Mouse (Mus musculus) spleen, postnatal 14 days (tissue): ENCODE results near the gene Dync1i1.

Experiments used
- DNase-seq, 2 experiments: peaks; one replicate each; pipeline ENCODE4 v3.0.0; 2021 to 2022; ENCODE audit warnings: low spot score in 2 of 2

Dync1i1 gene

DNA sequence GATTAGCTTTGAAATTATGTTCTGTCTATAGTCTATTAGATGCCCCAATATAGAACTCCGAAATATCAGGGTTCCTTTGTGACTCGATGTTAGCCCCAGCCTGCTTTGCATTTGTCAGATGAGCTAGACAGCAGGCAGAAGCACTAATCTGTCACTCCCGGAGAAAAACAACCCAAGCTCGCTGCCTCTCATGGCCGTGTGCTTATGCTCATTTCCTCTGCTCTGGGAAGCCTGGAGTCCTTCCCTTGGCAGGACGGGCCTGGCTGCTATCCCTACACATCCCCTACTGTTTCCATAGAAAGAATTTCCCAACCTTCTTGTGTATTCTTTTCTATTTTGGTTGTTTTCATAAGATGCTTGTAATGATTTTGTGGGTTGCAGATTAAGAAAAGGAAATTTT is 130.1 kb downstream of the Dync1i1 start:
- no peak for DNase-seq

DNA sequence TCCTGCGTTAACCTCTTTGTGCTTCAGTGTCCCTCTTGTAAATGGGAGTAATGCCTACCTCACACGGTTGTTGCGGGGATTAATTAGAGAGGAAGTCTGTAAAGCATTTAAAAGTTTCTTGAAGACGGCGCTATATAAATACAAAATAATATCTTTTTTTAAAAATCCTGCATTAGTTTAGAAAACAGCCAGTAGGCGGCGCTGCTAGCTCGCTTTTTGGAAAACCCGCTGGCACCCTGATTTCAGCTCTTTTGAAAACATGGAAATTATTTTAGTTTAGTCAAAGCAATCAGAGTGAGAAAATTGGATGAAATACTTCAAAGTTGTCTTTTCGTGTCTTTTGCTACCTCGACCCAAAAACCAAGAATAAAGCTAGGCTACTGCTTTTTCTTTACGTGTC is 132.9 kb downstream of the Dync1i1 start:
- no peak for DNase-seq

DNA sequence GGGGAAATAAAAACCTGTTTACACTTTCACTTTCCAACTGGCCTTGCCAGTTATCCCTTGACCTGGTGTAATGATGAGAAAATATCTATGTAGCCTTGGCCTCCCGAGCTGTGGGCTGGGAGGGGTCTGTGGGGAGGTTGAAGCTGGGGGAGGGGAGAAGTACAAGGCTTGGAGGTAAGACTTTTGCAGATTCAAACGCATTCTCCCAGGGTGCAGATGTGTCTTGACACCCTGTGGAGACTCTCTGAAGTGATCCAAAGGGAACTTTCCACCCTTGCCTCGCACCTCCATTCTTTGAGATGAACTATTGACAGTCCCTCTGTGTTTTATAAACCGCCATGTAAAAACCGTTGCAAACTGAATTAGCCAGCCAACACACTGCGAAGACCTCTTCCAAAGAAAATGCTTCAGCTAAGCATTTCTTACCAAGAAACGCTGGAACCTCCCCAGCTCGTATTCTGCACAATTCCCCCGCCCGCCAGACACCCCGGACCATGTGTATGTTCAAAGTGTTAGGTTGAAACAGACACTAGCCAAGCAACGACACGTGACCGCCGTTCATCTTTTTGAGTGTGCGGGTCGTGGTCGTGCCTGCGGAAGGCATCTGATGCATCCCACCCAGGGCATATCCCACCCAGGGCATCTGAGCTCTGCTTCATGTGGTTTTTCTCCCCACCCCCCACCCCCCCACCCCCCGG is 133.6 kb downstream of the Dync1i1 start:
- no peak for DNase-seq

DNA sequence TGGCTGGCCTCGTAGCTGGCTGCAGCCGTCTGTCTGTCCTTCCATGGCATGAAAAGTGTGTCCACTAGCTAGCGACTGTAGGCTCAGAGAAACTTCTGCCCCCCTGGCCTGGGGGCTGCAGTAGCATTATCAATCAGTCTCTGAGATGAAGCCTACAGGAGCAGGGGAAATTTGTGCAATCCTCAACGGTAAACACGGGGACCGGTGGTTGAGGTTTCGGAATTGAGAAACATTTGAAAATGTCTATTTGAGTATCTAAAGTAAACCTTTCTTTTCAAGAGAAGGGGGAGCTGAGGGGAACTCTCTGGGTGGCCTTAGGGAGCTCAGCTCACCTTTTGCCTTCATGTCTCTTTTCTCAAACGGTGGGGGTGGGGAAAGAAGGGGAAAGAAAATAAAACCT is 134.2 kb downstream of the Dync1i1 start:
- DNase-seq = no peak

DNA sequence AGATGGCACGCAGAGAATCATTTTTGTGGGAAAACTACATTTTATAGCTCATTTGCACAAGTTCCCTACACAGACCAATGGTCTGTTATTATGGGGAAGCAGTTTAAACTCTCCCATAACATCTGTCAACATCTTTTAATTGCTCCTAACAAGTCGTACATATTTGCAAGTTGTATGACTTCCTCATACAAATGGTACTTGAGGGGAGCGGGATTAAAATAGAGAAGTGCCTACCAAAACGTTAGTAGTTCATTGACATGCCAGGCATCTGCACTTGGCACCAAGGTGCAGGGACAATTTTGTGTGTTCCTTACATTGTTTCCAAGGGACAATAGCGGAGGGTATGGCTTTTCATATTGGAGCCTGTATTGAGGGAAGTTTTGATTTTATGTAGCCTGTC is 140.7 kb downstream of the Dync1i1 start:
- DNase-seq = no peak

DNA sequence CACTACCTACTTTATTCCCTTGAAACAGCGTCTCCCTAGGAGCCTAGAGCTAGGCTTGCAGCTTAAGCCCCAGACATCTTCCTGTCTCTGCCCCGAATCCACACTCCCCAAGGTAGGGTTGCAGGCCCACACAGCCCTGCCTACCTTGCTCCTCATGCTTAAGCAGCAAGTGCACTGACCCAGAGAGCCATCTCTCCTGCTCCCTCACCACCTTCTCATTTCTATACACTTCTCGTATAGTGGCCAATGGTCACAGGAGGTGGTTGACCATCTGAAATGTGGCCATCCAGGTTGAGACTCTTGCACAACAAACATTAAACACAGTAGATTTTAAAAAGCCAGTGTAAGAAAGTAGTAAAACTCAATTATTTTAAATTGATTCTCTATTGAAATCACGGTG is 141.8 kb downstream of the Dync1i1 start:
- no peak for DNase-seq

DNA sequence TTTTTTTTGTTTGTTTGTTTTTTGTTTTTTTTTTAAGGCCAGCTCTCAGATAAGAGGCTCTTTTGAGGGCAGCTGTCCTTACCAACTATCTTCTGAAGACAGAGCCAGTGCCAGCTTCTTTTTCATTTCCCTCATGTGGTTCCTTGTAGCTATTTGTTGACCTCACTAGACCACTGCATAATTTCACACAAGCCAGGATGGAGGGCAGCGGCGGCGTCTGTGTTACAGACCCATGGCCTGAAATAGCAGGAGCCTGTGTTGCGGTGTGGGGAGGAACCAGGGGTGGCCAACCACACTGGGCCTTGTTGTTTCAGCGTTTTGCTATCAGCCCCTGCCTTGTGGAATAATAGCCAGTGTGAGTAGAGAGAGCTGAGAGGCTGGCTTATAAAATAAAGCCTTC is 145.6 kb downstream of the Dync1i1 start:
- no peak for DNase-seq

DNA sequence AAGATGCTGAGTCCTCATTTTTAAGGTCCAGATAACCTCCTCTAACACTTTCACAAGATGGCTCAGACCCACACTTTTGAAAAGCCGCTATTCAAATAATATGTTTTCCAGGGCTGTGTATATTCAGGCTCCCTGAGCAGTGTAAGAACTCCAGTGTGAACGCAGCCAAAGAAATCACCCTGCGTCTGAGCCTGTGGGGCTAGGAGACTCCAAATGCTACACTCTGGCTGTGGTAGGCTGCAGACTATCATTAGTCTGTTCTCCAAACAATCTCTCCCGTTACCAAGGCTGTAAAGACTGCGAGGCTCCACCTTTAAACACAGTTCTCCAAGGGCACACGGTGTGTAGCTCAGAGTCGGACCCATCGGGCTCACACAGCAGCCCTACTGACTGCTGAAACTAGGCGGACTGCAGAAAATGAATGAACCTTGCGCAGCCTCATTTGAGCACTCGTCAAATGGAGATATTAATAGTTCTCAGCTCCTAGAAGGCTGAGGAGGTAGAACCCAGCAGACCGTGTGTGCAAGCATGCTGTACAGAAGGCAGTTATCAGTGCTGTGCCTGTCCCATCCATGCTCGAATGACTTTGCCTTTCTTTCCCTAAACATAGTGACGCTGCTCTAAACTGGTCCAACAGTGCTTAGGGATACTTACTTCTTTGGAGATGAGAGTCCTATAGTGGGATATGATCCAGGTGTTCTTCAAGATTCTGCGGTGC is 146.3 kb downstream of the Dync1i1 start:
- no peak for DNase-seq

DNA sequence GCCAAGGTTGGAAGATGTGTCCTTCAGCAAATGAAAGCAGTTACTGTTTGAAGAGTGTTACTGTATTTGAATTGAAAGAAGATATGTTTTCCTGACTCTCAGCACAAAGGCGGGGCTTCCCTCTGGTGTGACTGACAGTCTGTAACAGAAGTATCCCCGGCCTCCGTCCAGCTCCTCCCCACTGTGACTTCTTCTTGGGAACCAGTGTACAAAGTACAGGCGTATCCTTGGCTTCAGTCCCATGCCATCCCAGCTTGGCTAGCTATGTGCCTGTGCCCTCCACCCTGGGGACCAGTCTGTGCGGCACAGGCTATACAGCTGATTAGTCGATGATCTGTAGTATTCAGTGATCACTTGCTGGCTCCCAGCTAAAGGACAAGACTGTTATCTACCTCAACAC is 163.9 kb downstream of the Dync1i1 start:
- DNase-seq = no peak

DNA sequence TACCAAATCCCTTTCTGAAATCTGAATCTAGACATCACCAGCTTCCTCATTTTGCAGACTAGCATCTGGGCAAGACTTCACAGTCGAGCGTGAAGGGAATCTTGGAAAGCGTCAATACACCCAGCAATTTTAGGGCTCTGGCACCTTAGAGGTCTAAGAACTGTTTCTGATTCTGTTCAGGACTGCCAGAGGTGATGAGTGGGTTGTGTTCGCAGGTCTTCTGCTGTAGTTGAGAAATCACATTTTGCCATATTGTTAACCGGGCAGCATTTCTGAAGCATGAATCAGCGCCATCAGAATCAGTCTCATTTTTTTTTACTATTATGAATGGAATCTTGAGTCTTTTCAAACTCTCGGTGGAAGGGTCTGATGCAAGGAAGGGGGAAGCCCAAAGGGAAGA is 185.9 kb downstream of the Dync1i1 start:
- no peak for DNase-seq

DNA sequence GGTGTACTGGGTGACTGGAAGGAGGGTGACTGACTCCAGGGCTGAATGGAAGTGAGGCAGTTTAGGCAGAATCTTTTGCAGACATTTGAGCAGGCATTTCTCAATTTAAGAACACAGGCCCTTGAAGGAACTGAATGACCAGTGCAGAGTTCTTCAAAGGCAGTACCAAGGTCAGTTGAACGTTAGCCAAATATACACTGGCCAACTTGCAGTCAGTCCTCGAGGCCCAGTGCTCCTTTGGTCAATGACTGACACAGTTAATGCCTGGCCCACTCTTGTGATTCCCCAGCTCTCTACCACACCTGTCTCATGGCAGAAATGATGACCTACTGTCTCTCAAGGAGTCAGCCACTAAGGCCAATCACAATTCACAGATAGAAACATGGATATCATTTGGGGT is 189.6 kb downstream of the Dync1i1 start:
- no peak for DNase-seq

DNA sequence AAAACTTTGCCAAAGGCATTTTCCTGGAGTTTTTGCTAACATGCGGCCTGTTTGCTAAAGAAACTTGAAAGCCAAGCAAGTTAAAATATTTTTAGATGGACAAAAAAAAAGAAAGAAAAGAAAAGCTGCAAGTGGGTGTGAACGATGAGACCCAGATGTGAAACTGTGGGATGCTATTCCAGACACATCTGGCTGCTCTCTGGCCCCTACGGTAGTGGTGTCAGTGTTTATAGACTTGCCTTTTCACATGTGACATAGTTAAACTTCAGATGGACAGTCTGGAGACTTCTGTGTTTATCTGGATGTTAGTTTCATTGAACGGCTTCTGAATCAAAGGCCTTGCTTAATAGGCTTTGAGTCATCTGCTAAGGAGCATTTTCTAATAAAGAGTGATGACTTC is 195.2 kb downstream of the Dync1i1 start:
- no peak for DNase-seq

DNA sequence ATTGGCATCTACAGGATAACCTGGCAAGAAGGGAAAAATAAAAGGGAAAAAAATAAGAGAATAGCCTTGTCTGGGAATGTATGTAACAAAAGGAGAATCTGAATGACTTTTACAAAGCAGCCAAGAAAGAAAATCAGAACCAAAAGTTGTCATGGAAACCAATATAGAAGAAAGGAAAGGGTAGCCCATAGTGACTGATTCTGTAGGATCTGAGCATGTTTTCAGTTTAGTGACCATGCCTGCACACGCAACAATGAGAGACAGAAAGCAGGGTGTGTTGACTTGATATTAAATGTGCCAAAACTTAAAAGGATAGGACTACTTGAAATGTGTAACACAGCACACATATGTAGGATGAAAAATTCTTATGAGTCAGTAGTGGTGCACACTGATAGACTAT is 197.2 kb downstream of the Dync1i1 start:
- DNase-seq = no peak

DNA sequence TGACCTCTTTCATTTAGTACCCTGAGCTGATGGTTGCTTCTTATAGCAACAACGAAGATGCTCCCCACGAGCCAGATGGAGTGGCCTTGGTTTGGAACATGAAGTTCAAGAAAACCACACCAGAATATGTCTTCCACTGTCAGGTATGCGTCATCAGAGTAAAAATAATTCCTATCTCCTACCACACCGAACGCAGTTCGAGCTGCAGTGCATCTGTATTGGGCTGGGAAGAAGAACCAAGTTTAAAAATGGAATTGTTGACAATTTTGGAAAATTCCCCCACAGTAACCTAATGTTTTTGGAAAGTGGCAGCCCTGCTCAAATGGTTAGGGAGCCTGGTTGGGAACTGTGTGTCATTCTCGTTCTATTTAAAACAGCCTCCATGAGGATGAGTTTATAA is 197.7 kb downstream of the Dync1i1 start:
- DNase-seq = no peak

DNA sequence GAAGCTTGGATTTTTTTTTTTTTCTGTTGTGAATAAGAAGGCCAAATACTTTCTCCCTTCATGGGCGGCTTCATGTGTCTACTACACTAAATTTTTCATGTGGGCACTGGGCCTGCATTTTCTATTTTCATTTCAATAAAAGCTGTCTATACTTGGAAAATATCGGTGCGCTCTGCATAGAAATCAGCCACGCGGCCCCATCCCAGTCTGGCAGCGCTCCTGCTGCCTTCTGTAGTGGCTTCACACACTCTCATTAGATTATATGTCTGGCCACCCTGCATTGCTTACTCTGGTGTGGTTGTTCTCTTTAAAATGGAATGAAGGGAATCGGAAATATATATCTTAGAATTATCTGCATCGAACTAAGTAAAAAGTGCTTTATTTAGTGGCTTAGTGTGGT is 204.7 kb downstream of the Dync1i1 start:
- no peak for DNase-seq

DNA sequence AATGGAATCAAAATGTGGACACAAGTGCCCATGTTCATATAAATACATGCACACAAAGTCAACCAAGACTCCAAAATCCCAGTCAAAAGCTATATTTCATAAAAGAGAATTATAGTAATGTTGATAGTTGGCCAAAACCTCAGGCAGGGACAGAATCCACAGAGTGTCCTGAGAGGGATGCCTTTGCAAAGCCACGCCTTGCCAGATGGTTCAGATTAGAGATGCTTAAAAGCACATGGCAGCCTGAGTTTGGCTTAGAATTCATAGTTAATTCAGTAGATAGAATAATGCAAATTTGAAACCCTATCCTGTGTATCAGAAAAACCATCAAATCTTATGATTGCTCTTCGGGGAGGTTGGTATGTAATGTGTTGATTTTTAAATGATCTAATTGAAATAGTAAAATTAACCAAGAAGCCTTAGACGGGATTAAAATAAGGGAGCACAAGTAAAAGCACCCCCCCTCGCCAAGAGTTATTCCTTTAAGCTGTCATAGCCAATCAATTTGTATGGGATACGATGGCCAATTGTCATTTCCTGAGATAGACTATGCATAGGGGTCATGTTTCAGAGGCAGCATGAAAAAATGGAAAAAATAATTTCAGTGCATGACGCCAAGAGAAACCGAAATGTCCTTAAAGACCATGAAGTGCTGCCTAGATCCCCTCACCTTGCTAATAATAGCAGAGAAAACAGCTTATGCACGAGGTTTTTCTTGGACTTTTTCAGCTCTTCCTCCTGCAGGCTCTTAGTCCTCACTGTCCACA is 210.3 kb downstream of the Dync1i1 start:
- DNase-seq = no peak

DNA sequence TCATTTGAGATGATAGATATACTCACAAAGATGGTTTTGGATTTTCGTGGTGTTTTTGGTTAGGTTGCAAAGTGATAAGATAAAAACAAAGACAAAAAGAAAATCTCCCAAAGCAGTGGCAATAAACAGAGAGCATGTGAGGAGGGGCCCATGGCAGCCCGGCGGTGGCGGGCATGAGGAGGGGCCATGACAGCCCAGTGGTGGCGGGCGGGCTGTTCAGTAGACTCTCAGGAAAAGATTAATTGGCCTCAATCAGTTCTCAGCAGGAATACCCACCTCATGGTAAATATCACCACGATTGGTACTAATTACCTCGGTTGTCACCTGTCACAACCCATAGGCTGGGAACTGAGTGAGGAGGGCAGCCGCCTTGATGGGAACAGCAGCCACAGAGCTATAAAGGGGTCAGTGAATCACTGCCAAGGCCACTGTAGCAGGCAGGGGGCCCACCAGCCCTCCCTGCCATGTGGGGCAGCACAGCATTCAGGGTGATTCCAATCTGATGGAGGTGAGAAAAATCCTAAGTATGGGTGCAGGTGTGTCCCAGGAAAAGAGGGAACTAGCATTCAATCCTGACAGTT is 224.5 kb downstream of the Dync1i1 start:
- no peak for DNase-seq

DNA sequence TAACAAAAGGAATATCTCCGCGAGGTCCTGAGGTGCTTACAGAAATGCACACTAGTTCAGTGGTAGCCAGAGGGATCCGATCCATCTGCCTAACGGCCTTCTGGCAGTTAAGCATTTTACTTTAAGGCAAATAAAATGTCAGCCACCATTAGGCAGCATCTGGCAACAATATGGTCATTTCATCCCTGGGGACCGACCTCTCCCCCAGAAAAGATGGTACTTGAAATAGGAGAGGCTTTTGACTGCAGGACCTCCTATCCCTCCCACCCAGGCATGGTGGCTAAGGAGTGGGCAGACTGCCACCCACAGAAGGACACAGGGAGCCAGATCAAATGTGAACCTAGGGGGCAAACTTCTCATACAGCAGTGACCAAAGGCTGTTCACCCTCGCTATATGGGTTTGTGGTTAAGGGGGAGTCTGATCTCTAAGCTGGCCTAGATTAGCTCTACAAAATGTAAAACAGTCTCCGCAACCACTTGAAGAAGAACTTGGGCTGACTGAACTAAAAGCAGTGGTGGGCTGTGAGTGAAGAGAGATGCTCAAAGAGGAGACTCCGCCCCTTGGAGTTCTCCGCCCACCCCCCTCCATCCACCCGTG is 231.0 kb downstream of the Dync1i1 start:
- no peak for DNase-seq

DNA sequence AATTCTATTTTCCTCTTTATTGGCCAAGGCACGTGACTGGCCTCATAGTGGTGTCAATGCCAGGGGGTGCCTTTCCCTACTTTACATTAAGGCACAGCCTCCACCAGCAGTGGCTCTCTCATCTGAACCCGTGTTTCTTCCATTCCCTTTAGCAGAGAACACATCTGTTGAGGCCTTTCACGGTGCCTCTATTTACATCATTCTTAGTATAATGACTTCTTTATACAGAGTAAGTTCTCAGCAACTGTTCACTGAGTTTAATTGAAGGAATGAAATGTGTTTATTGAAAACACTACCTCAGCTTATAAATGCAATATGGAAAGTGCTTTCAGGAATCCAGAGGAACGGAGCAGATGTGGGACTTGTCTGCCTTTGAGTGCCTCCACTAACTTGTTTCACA is 235.3 kb downstream of the Dync1i1 start:
- no peak for DNase-seq

DNA sequence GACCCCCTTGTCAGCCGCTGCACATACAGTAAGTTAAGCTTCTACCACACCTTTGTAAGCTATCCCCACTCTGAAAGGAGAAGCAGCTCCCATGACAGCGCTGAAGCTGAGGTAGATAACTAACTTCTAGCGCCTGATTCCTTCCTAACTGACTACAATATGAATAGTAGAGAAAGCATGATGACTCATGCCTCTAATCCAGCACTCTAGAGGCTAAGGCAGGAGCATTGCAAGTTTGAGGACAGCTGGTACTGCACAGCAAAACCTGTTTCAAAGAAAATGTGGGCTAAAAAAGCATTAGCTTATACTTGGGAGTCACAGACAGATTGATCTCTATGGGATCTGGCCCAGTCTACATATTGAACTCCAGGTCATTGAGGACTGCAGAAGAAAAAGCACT is 236.5 kb downstream of the Dync1i1 start:
- DNase-seq = no peak

DNA sequence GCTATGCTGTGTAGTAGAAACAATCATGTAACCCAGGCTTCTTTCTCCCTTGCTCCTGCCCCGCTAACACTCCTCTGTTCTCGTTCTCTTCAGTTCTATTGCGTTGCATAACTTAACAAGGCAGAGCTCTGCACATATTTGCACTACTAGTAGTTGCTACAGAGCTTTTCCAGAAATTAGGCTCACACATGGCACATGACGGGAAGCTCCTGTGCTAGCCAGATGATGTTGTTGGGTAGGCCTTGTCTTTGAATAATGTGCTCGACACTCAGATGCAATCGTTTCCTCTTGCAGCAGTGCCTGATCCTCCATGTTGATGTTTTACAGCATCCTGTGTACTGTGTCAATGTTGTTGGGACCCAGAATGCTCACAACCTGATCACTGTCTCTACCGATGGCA is 240.9 kb downstream of the Dync1i1 start:
- no peak for DNase-seq

DNA sequence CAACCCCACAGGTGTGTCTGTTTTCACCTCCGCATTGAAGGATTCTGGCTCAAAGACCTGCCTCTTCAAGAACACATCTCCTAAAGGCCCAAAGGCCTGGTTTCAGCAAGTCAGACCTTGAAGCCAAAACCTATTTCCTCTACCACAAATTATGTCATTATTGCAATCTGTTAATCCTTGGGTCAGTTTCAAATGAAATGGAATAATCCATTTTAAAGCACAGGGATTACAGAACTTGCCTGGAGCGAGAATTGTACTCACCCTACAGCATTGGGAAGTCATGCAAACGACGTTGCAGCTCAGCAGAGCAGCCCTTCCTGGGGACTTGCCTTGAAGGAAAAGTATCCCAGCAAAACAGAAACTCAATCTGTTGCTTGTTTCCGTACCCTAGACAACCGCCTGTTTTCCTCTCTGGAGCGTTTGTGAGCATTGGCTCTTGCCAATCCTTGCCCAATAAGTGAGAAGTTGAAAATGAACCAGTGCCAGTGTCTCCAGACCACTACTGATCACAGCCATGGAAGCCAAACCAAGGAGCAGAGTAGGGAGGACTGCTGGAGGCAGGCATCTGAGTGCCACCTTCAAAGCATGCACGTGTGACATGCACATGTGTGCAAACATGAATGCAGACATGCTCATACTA is 241.5 kb downstream of the Dync1i1 start:
- DNase-seq = no peak
